Mouse (Mus musculus): ENCODE results near the gene Impg1.

Gene Impg1

DNA sequence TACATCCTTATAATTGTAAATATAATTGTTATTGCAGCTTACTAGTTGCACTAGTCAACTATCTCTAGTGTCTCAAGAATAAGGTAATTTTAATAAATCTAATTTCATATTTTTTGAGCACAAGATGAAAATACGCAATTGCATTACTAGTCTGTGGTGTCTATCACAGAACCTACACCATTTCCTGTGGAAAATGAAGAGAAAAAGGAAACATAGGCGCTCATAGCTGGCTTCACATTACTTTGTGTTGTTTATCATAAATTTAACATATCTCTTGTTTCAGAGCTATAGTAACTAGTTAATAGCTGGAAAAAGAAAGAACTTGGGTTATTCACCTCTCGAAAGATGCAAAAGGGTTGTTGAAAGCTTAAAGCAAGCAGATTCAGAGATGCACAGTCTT, 182.9 kb downstream of the Impg1 start:
- DNase-seq (ENCODE audit: low spot score), result no peak

DNA sequence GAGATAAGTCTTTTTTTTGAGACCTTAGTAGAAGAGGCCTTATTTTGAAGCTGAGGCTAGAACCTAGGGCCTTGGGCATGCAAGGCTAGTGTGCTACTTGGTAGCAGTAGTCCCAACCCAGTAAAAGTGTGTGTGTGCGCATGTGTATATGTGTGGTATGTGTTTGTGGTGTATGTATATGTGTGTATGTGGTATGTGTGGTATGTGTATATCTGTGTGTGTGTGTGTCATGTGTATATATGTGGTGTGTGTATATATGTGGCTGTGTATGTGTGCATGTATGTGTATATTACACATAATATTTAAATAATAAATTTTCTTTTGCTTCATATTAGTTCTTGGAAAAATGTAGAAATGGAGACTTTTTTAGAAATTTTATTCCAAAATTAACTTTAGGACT, 184.6 kb downstream of the Impg1 start:
- DNase-seq (ENCODE audit: low spot score), result no peak

DNA sequence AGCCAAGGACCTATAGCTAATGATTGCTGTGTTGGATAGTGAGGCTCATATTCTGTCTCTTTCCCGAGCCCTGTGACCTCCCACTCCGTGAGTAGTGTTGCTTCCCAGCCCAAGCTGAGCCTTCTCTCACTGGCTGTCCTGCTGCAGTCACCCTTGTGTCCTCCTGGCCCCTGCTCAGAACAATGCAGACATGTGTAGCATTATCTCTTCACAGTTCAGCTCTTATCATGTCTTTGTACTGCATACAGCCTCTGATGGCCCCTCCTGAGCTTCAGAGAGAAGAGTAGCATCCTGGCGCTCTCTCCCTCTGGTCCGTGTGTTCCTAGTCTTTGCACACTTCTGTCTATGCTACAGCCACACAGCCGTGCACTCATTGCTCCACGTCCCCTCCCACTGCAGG, 187.5 kb downstream of the Impg1 start:
- no peak for DNase-seq (ENCODE audit: low spot score)

DNA sequence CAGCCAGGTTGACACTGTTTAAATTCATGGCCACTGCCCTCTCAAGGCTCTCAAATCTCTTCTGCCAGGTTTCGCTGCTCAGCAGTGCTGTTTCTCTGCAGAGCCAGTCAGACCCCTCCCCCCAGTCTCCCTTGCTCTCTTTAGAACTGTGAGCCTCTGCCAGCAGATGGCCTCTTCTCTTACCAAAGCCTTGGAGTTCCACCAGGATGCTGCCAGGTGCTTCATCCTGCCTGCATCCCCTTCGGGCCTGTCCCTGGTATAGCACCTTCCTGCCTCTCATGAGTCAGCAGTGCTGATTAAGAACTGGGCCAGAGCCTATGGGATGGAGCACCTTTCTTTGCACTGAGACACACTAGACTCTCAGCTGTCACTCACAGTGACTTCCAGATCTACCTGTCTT, 188.1 kb downstream of the Impg1 start:
- no peak for DNase-seq (ENCODE audit: low spot score)

DNA sequence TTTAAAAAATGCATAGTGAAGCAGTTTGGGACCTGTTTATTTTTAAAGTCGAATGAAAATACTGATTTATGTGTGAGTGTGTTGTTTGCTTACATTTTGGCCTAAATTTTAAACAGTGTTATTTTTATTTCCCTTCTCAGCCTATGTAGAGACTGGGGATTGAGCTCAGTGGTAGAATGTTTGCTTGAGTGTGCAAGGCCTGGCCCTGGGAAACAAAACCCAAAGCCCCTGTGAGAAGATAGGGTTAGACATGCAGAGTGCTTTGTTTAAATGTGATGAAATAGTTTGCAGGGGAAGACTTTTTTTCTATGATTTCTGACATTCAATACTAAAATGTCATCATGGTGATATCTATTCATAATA, 189.5 kb downstream of the Impg1 start:
- no peak for DNase-seq (ENCODE audit: low spot score)

DNA sequence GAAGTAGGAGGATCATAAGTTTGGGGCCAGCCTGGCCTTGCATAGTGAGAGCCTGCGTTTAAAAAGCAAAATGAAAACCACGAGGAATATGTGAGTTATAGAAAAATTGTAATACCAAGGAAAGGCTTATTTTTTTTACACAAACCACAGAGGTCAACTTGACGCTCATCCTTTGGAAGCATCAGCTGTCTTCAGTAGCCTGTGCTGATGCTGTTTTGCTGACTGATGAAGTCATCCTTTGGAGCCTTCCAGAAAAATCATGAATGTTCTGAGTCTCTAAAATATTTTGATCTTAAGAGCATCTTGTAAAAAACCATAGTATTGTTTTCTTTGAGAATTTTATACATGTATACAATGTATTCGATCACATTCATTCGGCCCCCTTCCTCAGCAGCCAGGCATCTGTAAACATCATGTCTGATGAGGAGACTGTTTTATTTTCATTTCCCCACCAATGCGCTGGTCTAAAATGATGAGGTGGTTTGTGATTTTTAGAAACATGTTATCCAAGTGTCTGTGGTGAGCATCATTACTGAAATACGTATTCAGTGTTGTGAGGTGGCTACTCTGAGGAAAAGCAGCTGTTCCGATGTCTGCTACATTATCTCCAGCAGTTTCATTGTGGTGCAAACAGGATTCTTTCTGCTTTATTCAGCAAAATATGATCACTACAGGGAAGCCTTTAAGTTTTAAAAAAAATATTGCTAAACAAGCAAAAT, 190.1 kb downstream of the Impg1 start:
- no peak for DNase-seq (ENCODE audit: low spot score)

DNA sequence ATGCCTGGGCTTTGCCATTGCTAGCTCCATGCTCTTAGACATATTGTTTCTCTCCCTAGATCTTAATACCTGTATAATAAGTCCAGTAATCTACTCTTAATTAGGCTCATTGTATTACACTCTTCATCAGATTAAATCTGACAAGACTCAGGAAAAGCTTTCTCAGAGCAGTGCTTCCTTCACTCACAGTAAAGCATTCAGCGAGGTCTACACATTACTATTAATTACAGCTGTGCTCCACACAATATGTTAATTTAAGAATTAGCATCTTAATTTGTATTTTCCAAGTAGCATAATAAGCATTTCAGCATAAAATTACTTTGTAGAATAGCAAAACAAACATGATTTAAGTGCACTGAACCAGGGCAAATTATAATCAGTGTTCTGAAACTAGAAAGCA, 192.3 kb downstream of the Impg1 start:
- DNase-seq (ENCODE audit: low spot score), result no peak

DNA sequence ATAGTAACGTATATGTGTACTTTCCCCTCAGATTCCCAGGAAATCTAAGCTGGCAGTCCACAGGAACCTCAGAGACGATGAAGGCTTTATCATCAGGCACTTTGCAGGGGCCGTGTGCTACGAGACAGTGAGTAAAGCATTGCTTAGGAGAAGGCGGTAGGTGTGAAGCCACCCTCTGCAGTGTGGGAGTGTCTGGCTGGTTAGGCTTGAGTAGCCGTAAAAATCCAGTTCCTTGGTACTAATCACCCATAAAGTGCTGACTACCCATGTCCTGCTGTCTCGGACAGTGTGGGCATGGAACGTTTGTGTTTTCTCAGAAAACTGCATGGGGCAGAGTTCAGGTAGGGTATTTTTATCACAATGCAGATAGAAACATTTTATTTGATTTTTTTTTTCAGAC, 195.7 kb downstream of the Impg1 start:
- no peak for DNase-seq (ENCODE audit: low spot score)

DNA sequence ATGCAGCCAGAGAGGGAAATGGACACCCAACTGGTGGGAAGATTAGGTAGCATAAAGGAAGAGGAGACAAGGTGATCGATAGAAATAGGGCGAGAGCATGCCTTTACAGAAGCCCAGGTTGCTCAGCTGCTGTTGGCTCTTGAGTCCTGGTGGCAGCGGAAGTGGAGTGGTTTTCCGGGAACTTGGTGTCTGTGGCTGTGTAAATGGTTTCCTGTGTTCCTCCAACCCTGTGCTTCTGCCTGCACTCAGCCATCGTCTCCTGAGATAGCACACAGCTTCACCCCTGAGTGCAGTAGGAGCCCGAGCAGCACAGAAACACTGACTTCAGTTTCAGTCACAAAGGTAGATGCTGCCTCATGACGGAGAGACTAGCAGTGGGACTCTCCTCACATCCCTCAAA, 198.8 kb downstream of the Impg1 start:
- DNase-seq (ENCODE audit: low spot score), result no peak

DNA sequence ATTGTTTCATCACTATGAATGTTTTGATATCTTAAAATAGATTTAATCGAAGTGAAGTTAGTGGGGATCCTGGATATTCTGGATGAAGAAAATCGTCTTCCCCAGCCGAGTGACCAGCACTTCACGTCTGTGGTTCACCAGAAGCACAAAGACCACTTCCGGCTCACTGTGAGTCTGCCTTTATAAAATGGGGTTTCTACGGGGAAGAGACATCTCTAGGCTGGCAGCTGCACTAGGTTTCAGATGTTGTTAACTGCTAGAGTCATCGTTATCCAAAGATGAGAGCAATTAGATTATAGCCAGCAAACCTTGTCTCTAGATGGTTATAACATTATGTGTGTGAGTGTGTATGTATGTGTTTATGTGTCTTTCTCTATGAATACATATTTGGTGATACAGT, 199.2 kb downstream of the Impg1 start:
- DNase-seq (ENCODE audit: low spot score), result no peak

Data from adipocyte (in vitro differentiated cells).